Mouse (Mus musculus): ENCODE measurements around the gene Odf2. TPM values are rescaled to one million over a fixed set of nuclear protein-coding genes. Genes with fewer than 3 reads are reported as not detected.

Odf2 gene
- polyA plus RNA-seq (2016; fragmentation: Nextera tagmentation; extraction: Ambion mirVana): 69.8 and 72.1 TPM in 2 replicates

DNA sequence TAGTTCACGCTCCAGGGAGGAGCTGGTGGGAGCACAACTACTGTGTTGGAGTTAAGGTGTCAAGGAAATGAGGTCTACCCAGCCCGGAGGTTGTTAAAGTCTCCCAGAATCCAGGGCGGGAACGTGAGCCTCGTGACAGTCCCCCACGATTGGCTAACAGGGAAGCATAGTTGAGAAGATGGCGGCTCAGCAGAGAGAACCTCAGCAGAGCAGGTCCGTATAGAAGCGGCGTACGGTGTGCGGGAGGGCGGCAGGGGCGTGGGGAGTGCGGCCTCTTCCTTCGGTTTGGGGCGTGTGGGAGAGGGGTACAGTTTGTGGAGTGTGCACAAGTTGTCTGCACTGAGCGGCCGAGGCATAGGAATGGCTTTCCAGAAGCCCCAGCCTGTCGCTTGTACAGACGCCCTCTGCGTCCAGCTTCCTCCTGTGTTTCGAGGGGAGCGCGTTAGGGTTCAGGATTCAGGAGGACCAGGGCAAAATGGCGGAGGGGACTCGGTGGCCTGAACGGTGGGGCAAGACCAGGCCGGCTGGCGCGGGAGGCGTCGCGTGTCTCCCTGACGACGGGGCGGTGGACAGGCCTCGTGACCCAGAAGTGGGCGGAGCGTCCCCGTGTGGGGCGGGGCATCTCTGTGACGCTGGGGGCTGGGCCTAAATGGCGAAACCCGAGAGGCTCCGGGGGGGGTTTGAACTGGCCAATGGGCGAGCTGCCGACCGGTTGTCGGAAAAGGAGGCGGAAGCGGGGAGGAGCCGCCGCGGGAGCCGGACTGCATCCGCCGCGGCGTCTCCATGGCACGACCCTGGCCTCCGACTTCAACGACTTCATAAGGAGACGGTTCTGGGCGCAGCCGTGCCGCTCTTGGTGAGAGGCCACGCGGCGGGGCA is at the start of gene Odf2:
Gene Odf2 (plus strand): TSS at position 156 of the 879 bp plus-strand sequence.
- peak; percentile 82 for ATAC-seq
- Histone ChIP-seq H3K4me1 (peaks cover 25% of the 10 kb centered on the region), H3K27ac (peak within 1 kb of the TSS; percentile 94), H3K9ac (peak within 1 kb of the TSS; percentile 97), H3K27me3 (replicated peaks) (peaks cover 16% of the 10 kb centered on the region), H3K36me3 (peaks cover 32% of the 10 kb centered on the region), H3K4me3 (peak within 1 kb of the TSS; percentile 100), H3K4me2 (peak within 1 kb of the TSS; percentile 93), H3K9me3 (replicated peaks) (no peaks in the 10 kb centered on the region)
- WGBS (ENCODE audit: insufficient replicate concordance): 1% methylated on average over 70 of the region's 70 CpGs

DNA sequence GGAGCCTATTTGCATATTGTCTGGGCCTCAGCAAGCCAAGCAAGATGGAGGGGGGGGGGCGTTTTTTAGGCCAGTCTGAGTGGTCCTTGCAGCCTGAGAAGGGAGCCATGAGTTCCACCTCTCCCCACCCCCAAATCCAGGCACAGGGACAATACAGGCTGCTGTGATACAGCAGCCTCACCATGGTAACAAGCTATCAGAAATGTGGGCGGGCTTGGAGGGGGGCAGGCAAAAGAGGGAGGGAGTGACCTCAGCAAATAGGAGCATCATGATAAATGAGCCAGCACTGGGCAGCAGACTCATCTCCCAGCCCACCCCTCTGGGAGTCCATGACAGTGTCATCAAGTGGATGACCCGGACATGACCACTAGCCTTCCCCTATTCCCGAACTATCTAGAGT is 49.6 kb upstream of the Odf2 start:
- Histone ChIP-seq H3K4me1 (0 out of 2 replicates have a peak, but pooled peaks cover 4% of the 10 kb centered on the region), H3K4me3 (no peak overlapping the region), H3K9ac (no peak overlapping the region), H3K4me2 (no peak overlapping the region), H3K36me3 (peaks cover 80% of the 10 kb centered on the region), H3K9me3 (replicated peaks) (no peaks in the 10 kb centered on the region), H3K27me3 (replicated peaks) (peaks cover 16% of the 10 kb centered on the region), H3K27ac (no peak overlapping the region)
- WGBS (ENCODE audit: insufficient replicate concordance): 58% methylated on average over 4 of the region's 4 CpGs
- 0 out of 2 replicates have a peak, but pooled peaks have one; percentile 17 for ATAC-seq

DNA sequence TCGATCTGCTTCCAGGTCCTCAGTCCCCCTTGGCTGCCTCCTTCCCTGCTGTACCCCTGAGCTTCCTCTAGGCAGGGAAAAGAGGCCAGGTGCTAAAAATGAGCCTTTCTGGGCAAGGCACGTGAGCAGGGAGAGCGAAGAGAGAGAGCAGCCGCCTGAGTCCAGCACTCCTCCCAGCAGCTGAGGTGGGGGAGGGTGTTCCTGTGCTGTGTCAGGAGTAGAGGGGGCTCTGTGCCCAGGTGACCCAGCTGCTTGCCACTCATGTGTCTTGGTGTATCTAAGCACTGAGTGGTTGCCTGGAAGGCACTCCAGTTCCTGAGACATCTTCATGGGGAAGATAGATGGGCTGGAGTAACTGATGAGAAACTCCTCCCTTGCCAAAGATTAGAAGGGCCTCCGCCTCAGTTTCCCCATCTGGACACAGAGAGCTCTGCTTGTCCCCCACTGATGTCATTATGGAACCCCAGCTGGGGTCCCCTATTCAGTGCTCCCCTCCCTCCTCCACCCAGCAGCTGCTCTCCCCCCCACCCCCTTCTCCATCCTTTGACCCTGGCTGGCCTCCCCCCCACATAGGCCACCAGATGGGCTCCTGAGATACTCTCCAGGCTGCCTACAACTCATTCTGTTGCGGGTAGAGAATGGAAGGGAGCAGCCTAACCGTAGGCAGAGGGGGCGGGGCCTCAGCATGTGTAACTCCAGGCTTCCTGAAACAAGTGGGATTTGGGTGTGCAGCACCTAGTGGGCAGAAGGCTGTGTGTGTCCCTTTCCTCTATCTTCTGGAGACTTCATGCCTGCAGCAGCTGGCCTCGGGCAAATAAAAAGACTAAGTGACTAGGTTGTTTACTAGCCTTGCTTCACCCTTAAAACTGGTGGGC is 45.6 kb upstream of the Odf2 start:
- no peak for ATAC-seq
- H3K4me1 ChIP-seq: peaks cover 11% of the 10 kb centered on the region; the same call in 1 of the 2 replicates

DNA sequence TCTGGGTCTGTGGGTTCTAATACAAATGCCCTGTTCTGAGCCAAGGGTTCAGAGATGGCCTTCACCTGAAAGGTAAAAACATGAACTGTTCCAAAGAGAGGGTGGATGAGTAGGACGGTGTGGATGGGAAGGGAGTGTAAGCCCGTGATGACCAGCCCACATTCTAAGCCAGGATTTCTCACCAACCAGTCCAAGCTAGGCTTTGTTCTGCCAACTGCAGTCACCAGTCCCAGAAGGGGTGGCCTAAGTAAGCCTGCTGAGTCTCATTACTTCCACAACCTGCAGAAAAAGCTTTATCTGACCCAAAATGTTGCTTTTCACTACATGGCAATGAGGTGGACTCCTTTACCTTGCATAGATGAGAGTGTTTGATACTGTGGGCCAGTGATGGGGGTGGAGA is 44.9 kb upstream of the Odf2 start:
- Histone ChIP-seq H3K4me2 (no peak overlapping the region), H3K4me1 (peaks cover 10% of the 10 kb centered on the region; the same call in 1 of the 2 replicates), H3K9me3 (replicated peaks) (no peaks in the 10 kb centered on the region), H3K4me3 (no peak overlapping the region), H3K27ac (no peak overlapping the region), H3K27me3 (replicated peaks) (peaks cover 59% of the 10 kb centered on the region), H3K9ac (no peak overlapping the region), H3K36me3 (peaks cover 51% of the 10 kb centered on the region)
- 80% methylated on average over 2 of the region's 2 CpGs for WGBS (ENCODE audit: insufficient replicate concordance)
- ATAC-seq: no peak

More for the DNA sequence above, 45.6 kb upstream of the Odf2 start:
- H3K9ac ChIP-seq: no peak overlapping the region
- no peak overlapping the region for H3K4me2 ChIP-seq
- 70% methylated on average over 9 of the region's 9 CpGs for WGBS (ENCODE audit: insufficient replicate concordance)
- no peak overlapping the region for H3K27ac ChIP-seq
- H3K9me3 ChIP-seq (replicated peaks): no peaks in the 10 kb centered on the region
- H3K4me3 ChIP-seq: no peak overlapping the region
- peaks cover 58% of the 10 kb centered on the region for H3K36me3 ChIP-seq
- H3K27me3 ChIP-seq (replicated peaks): peaks cover 56% of the 10 kb centered on the region

DNA sequence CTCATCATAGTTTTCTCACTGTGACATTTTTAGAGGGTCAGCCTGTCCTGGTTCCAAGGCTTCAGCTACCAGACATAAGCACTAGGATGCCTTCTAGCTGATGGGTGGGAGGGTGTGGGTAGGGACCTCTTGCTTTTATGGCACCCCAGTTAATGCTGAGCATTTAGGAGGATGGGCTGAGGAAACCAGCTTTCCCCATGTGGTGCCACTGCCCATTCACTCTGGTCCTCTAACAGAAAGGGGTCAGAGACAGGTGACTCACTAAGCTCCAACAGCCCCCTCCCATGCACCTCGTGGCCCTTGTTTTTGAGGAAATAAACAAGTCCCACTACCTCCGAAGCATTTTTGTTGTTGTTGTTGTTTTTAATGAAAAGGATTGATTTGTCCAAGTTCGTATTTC is 44.4 kb upstream of the Odf2 start:
- H3K36me3 ChIP-seq: peaks cover 51% of the 10 kb centered on the region
- no peak overlapping the region for H3K9ac ChIP-seq
- peaks cover 7% of the 10 kb centered on the region; the same call in 1 of the 2 replicates for H3K4me1 ChIP-seq
- ATAC-seq: no peak
- no peak overlapping the region for H3K4me2 ChIP-seq
- H3K27ac ChIP-seq: no peak overlapping the region
- H3K27me3 ChIP-seq (replicated peaks): peaks cover 59% of the 10 kb centered on the region
- H3K9me3 ChIP-seq (replicated peaks): no peaks in the 10 kb centered on the region
- WGBS (ENCODE audit: insufficient replicate concordance): 42% methylated on average over 3 of the region's 3 CpGs
- H3K4me3 ChIP-seq: no peak overlapping the region

DNA sequence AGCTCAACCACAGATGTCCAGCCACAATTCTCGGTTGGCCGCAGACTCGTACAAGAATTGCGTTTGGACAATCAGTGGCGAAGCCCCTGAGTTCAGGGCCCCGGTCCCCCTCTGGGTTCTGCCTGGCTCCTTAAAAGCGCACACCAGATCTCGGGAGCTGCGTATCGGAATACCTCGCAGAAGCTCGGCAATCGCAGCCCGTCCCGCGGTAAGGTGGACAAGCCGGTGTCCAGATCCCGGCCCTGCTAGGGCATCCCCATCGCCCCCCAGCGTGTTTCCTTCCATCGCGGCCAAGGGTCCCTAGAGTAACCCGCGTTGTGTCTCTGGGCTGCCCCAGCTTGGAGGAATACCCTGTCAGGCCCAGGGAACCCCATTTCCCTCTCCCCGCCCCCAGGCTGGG is 43.4 kb upstream of the Odf2 start:
- H3K9ac ChIP-seq: no peak overlapping the region
- peaks cover 59% of the 10 kb centered on the region for H3K27me3 ChIP-seq (replicated peaks)
- no peak overlapping the region for H3K27ac ChIP-seq
- H3K4me1 ChIP-seq: peaks cover 7% of the 10 kb centered on the region; the same call in 1 of the 2 replicates
- 51% methylated on average over 25 of the region's 25 CpGs for WGBS (ENCODE audit: insufficient replicate concordance)
- H3K9me3 ChIP-seq (replicated peaks): no peaks in the 10 kb centered on the region
- peak overlapping the region; percentile 10; the same call in 1 of the 2 replicates for H3K4me3 ChIP-seq
- peak overlapping the region; percentile 30 for H3K4me2 ChIP-seq
- ATAC-seq: no peak
- H3K36me3 ChIP-seq: peaks cover 46% of the 10 kb centered on the region

DNA sequence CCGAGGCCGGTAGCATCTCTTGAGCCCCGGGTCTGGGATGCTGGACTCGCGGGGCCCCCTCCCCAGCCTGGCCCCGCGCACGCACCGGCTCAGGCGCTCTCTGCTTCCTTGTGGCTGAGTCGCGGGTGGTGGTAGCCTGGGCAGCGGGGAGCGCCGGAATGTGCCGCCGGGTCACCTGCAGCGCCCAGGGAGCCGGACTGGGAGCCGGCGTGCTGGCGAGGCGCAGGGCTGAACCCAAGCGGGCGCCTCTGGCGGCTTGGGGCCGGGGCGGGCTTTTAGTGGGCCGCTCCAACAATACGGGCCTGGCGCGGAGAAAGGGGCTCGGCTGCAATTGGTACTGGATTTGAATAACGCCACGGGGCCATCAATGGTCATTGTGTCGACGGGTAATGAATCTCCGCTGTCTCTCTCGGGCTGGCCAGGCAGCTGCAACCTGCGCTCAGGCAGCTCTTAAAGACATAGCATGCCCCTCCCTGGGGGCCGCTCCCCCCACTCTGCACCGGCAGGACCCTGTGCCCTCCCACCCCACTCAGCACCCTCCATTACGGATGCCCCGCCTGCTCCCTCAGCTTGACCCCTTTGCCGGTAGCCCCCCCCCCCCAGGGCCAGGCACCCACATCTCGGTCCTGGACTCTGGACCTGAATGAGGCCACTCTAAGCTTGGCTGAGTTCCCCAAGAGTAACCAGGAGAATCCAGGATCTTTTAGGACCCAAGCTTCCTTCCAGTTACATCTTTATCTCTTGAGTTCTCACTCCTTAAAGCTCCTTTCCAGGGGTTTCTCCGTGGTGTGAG is 42.8 kb upstream of the Odf2 start:
- peaks cover 64% of the 10 kb centered on the region for H3K27me3 ChIP-seq (replicated peaks)
- no peaks in the 10 kb centered on the region for H3K9me3 ChIP-seq (replicated peaks)
- WGBS (ENCODE audit: insufficient replicate concordance): 43% methylated on average over 47 of the region's 47 CpGs
- H3K36me3 ChIP-seq: peaks cover 39% of the 10 kb centered on the region
- ATAC-seq: no peak
- peak overlapping the region; percentile 30 for H3K4me2 ChIP-seq
- H3K9ac ChIP-seq: no peak overlapping the region
- H3K27ac ChIP-seq: no peak overlapping the region
- H3K4me3 ChIP-seq: peak overlapping the region; percentile 10
- H3K4me1 ChIP-seq: peaks cover 7% of the 10 kb centered on the region; the same call in 1 of the 2 replicates

DNA sequence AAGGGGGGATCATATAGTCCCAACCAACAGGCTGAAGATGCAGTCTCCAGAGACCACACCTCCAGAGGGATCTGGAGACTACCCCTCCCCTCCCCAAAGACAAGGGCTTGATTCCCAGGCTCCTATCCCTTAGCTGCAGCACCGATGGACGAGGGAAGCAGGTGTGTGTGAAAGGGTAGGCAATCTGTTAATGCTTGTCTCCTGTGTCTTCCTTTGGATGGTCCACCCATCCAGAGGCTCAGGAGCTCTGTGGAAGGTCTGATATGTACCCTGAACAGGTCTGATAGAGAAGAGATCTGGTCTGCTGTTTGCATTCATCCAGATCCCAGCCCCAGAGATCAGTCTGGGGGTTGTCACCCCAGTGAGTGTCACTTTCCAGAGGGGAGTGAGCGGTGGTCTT is 42.1 kb upstream of the Odf2 start:
- Histone ChIP-seq H3K4me3 (no peak overlapping the region), H3K4me1 (peaks cover 7% of the 10 kb centered on the region; the same call in 1 of the 2 replicates), H3K27me3 (replicated peaks) (peaks cover 64% of the 10 kb centered on the region), H3K27ac (no peak overlapping the region), H3K9me3 (replicated peaks) (no peaks in the 10 kb centered on the region), H3K9ac (no peak overlapping the region), H3K36me3 (peaks cover 33% of the 10 kb centered on the region), H3K4me2 (no peak overlapping the region)
- no peak for ATAC-seq
- WGBS (ENCODE audit: insufficient replicate concordance): 41% methylated on average over 3 of the region's 3 CpGs

DNA sequence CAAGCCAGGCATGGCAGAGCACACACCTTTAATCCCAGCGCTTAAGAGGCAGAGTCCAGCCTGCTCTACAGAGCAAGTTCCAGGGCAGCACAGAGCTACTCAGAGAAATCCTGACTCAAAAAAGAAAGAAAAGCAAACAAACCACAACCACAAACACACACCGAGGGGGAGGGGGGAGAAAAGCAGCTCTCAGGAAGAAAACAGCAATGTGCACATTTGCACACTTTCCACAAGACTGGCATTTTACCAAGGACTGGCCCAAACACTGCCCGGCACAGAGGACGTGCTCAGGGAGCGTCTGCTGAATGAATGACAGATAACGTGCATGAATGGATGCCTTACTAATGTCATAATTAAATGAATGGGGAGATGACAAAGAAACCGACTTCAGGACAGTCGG is 40.0 kb upstream of the Odf2 start:
- Histone ChIP-seq H3K9ac (no peak overlapping the region), H3K9me3 (replicated peaks) (no peaks in the 10 kb centered on the region), H3K27ac (no peak overlapping the region), H3K4me1 (peaks cover 14% of the 10 kb centered on the region; the same call in 1 of the 2 replicates), H3K4me3 (no peak overlapping the region), H3K4me2 (no peak overlapping the region), H3K36me3 (peaks cover 12% of the 10 kb centered on the region), H3K27me3 (replicated peaks) (peaks cover 59% of the 10 kb centered on the region)
- ATAC-seq: no peak
- WGBS (ENCODE audit: insufficient replicate concordance): 65% methylated on average over 8 of the region's 8 CpGs

DNA sequence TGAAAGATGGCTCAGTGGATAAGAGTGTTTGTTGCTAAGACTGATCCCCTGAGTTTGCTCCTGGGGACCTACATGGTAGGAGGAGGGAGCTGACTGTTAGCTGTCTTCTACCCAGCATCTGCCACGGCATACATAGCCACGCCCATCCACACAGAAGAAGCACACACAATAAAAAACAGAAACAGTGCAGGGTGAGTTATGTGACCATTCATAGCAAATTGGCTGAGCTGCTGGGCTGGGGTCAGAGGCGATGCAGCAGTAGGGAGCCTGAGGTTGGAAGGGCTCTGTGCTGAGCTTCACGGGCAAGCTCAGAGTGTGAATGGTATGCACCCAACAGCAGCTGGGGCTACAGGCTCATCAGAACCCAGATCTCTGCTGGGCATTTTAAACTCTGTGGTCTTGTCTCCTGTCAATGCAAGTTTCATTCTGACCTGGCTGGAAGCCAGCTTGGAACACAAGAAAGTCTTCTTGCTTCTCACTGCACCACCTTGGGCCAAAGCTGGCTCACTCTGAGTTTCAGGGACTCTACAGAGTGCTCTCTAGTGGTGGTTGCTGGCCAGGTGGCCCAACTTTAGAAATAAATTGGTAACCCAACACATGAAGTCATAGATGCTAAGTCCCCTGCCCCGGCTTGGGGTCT is 39.1 kb upstream of the Odf2 start:
- 40% methylated on average over 5 of the region's 5 CpGs for WGBS (ENCODE audit: insufficient replicate concordance)
- Histone ChIP-seq H3K4me3 (no peak overlapping the region), H3K27ac (no peak overlapping the region), H3K4me2 (no peak overlapping the region), H3K4me1 (peaks cover 17% of the 10 kb centered on the region; the same call in 1 of the 2 replicates), H3K36me3 (peaks cover 7% of the 10 kb centered on the region; the same call in 1 of the 2 replicates), H3K9me3 (replicated peaks) (no peaks in the 10 kb centered on the region), H3K27me3 (replicated peaks) (peaks cover 53% of the 10 kb centered on the region), H3K9ac (no peak overlapping the region)
- ATAC-seq: no peak

Measured in liver, embryonic 12.5 days (tissue).